Mouse (Mus musculus) brain, embryonic 14.5 days (tissue): ENCODE measurements around the gene Ppp1r10.

Source experiments
- CTCF ChIP-seq: fragments of 200-500 bp; IDR thresholded peaks from 2 replicates; pipeline ENCODE4 v1.5.1; 2012; ENCODE audit warnings: inconsistent platforms, mild to moderate bottlenecking, moderate library complexity, borderline replicate concordance; ENCODE audit not compliant: insufficient read depth, insufficient read length; ENCODE audit errors: extremely low read depth
- POLR2A ChIP-seq: fragments of 200-500 bp; IDR thresholded peaks from 2 replicates; pipeline ENCODE4 v1.6.1; 2012; ENCODE audit warnings: mild to moderate bottlenecking, inconsistent platforms, borderline replicate concordance; ENCODE audit not compliant: poor library complexity, insufficient read depth, insufficient read length, severe bottlenecking; ENCODE audit errors: extremely low read depth

GRCm38 (mm10) chr17:35939108-35939507 is 22.9 kb downstream of the Ppp1r10 start:
- no peak for TF ChIP-seq POLR2A
- no peak for TF ChIP-seq CTCF
